Mouse (Mus musculus) C2C12 (cell line): ENCODE results near the gene Mmp28.

Experiments used
- CEBPB ChIP-seq: IDR thresholded peaks from one replicate; pipeline ENCODE4 v1.6.1; 2011; ENCODE audit warnings: low read depth, mild to moderate bottlenecking, control low read depth, moderate library complexity
- CTCF ChIP-seq: IDR thresholded peaks from one replicate; pipeline ENCODE4 v1.5.1; 2011; ENCODE audit not compliant: control insufficient read depth, insufficient read depth, insufficient read length
- MAX ChIP-seq: IDR thresholded peaks from one replicate; pipeline ENCODE4 v1.6.1; 2011; ENCODE audit warnings: mild to moderate bottlenecking, control low read depth
- MYOD1 ChIP-seq: IDR thresholded peaks from one replicate; pipeline ENCODE4 v1.6.1; 2011; ENCODE audit warnings: low read depth; ENCODE audit not compliant: control insufficient read depth, insufficient read length
- USF1 ChIP-seq: IDR thresholded peaks from one replicate; pipeline ENCODE4 v1.6.1; 2011; ENCODE audit warnings: low read depth, mild to moderate bottlenecking, control low read depth, moderate library complexity

- TF ChIP-seq CTCF (no peak), MYOD1 (no peak), USF1 (no peak), MAX (no peak), CEBPB (no peak)
These were observed 35.9 kb downstream of the Mmp28 start for GRCm38 (mm10) chr11:83426964-83427363.
